Mouse (Mus musculus): ENCODE results near the gene Fam92b.

DNA sequence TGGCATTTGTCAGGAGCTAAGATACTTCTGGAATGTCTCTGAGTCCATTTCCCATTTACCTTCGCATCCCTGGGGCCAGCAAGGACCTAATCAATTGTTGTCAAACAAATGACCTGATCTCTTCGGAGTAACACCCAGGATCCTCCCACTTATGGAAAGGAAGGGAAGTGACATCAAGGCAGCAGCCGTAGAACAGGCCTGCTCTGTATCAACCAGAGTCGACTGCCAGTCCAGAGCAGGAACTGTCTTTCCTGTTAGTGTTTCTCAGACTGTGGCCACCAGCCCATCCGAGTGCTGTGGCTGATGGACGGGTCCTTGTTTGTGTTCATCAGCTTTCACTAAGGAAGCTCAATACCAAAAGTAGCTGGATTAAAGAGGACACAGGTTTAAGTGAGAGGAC, 53.0 kb downstream of the Fam92b start:
- TF ChIP-seq CTCF (IDR thresholded peaks at IDR 0.05), result no peak
- no peak for TF ChIP-seq POLR2A (IDR thresholded peaks at IDR 0.05; ENCODE audit: insufficient read depth, low read depth, low read length)
- TF ChIP-seq EP300 (IDR thresholded peaks at IDR 0.05; ENCODE audit: insufficient read depth, low read depth, low read length), result no peak

All from heart, adult 2 months (tissue).